Comparison of ENCODE assay signal across 8 mouse cellular contexts in the genomic region with DNA sequence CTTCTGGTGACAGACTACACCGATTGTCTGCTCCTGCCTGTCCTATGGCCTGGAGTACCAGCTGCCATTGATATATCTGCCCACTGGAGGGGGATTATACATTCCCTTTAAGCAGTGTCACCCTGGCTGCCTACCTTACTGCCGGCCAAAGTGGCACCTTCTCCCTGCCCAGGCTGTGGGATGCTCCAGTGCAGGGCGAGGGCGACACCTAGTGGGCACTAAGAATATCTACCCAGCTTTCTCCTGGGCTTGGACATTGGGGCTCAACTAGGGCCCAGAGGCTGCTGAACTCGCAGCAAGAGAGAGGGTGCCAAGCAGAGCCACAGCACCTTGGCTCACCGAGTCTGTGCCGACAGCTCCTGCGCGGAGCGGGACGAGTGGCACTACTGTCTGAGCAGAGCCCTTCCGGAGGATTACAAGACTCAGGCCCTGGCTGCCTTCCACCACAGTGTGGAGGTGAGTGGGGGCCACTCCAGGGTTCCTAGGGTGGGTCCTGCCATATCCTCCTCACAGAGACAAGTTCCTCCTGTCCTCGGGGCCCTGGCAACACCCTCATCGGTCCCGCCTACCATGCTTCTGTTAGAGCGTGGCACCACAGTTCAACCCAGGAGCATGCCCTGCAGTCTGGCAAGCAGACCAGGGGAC. TPM values are rescaled to one million over a fixed set of nuclear protein-coding genes. Genes with fewer than 3 reads are reported as not detected.
DNase-seq lines count a peak whose midpoint lies in the region; ATAC-seq and TF ChIP-seq lines count a peak whose summit lies in the region.

No protein-coding gene starts in this region.

- ATAC-seq in heart, embryonic 12.5 days (ENCODE audit: insufficient number of reproducible peaks, low FRiP score): peak; percentile 56; the same call in 1 of the 2 replicates
- ATAC-seq in kidney, postnatal 0 days (replicated peaks; ENCODE audit: low FRiP score, low read depth): peak; percentile 67
- ATAC-seq in liver, embryonic 14.5 days (ENCODE audit: insufficient read depth): peak; percentile 65; the same call in 1 of the 2 replicates
- peak; percentile 82 for ATAC-seq in neural tube, embryonic 11.5 days (ENCODE audit: insufficient read depth, low FRiP score, low TSS enrichment)
- ATAC-seq in stomach, embryonic 15.5 days (ENCODE audit: insufficient read depth, low FRiP score, low read depth): peak; percentile 47; the same call in 1 of the 2 replicates

- TF ChIP-seq CTCF in bone marrow macrophage, adult 2 months (IDR thresholded peaks at IDR 0.05; ENCODE audit: low read depth, low read length): peak; percentile 77
- peak; percentile 97 for TF ChIP-seq CTCF in embryonic fibroblast, embryonic 13.5 days (IDR thresholded peaks at IDR 0.05; ENCODE audit: borderline replicate concordance, insufficient read depth, low read length)
- TF ChIP-seq CTCF in kidney, postnatal 0 days (IDR thresholded peaks at IDR 0.05; ENCODE audit: low read depth): peak; percentile 98
- peak; percentile 99 for TF ChIP-seq CTCF in liver, embryonic 14.5 days (IDR thresholded peaks at IDR 0.05; ENCODE audit: low read depth)

- TF ChIP-seq EP300 in liver, embryonic 14.5 days (IDR thresholded peaks at IDR 0.05; ENCODE audit: low read depth): no peak

- H3K4me1 ChIP-seq in bone marrow macrophage, adult 2 months (ENCODE audit: control insufficient read depth, insufficient read depth, low read length): peaks cover 7% of the 10 kb centered on the region
- H3K4me1 ChIP-seq in embryonic fibroblast, embryonic 13.5 days (ENCODE audit: control insufficient read depth, insufficient read depth, low read length): no peaks in the 10 kb centered on the region
- peaks cover 10% of the 10 kb centered on the region; the same call in 1 of the 2 replicates for H3K4me1 ChIP-seq in heart, embryonic 12.5 days (replicated peaks)
- H3K4me1 ChIP-seq in kidney, postnatal 0 days (replicated peaks; ENCODE audit: insufficient read depth, low read length): no peaks in the 10 kb centered on the region
- H3K4me1 ChIP-seq in liver, embryonic 14.5 days (replicated peaks; ENCODE audit: control insufficient read depth in 2 of 2, insufficient read depth in 2 of 2, low read length in 1 of 2): no peaks in the 10 kb centered on the region
- H3K4me1 ChIP-seq in neural tube, embryonic 11.5 days (ENCODE audit: control insufficient read depth, insufficient read depth, low read length): no peaks in the 10 kb centered on the region
- no peaks in the 10 kb centered on the region for H3K4me1 ChIP-seq in stomach, embryonic 15.5 days

- no peaks in the 10 kb centered on the region for H3K9me3 ChIP-seq in heart, embryonic 12.5 days (replicated peaks)
- H3K9me3 ChIP-seq in kidney, postnatal 0 days (replicated peaks; ENCODE audit: low read length): no peaks in the 10 kb centered on the region
- H3K9me3 ChIP-seq in liver, embryonic 14.5 days (ENCODE audit: control insufficient read depth, low read length): no peaks in the 10 kb centered on the region
- no peaks in the 10 kb centered on the region for H3K9me3 ChIP-seq in neural tube, embryonic 11.5 days (ENCODE audit: control insufficient read depth, low read length)
- no peaks in the 10 kb centered on the region for H3K9me3 ChIP-seq in stomach, embryonic 15.5 days

- no peak for TF ChIP-seq POLR2A in bone marrow macrophage, adult 2 months (IDR thresholded peaks at IDR 0.05; ENCODE audit: borderline replicate concordance, low read depth, low read length)
- no peak for TF ChIP-seq POLR2A in embryonic fibroblast, embryonic 13.5 days (IDR thresholded peaks at IDR 0.05; ENCODE audit: low read depth, low read length)

- peak; percentile 85 for DNase-seq in CD4-positive, CD25-positive, alpha-beta regulatory T cell, adult 2 months (ENCODE audit: low read depth, low spot score)
- DNase-seq in kidney, postnatal 0 days (ENCODE audit: low spot score): peak; percentile 88
- DNase-seq in liver, embryonic 14.5 days (ENCODE audit: low read depth in 3 of 3, low spot score in 3 of 3): peak; percentile 24 to 37 (median 34)
- peak; percentile 80 for DNase-seq in neural tube, embryonic 11.5 days (ENCODE audit: low spot score)

- peaks cover 11% of the 10 kb centered on the region; the same call in 1 of the 2 replicates for H3K36me3 ChIP-seq in heart, embryonic 12.5 days
- H3K36me3 ChIP-seq in kidney, postnatal 0 days (ENCODE audit: insufficient read depth, low read length): 0 out of 2 replicates have a peak, but pooled peaks cover 4% of the 10 kb centered on the region
- no peaks in the 10 kb centered on the region for H3K36me3 ChIP-seq in liver, embryonic 14.5 days (replicated peaks; ENCODE audit: control insufficient read depth, insufficient read depth, low read depth)
- H3K36me3 ChIP-seq in neural tube, embryonic 11.5 days (ENCODE audit: control insufficient read depth, insufficient read depth, low read length): no peaks in the 10 kb centered on the region
- H3K36me3 ChIP-seq in stomach, embryonic 15.5 days: no peaks in the 10 kb centered on the region

- 36% methylated on average over 16 of the region's 16 CpGs for WGBS in heart, embryonic 12.5 days
- WGBS in kidney, postnatal 0 days: 31% methylated on average over 16 of the region's 16 CpGs
- WGBS in liver, embryonic 14.5 days (ENCODE audit: insufficient replicate concordance): 40% methylated on average over 16 of the region's 16 CpGs
- WGBS in neural tube, embryonic 11.5 days: 41% methylated on average over 16 of the region's 16 CpGs
- WGBS in stomach, embryonic 15.5 days: 36% methylated on average over 16 of the region's 16 CpGs

- H3K27me3 ChIP-seq in heart, embryonic 12.5 days (replicated peaks): peaks cover 18% of the 10 kb centered on the region
- no peaks in the 10 kb centered on the region for H3K27me3 ChIP-seq in kidney, postnatal 0 days (ENCODE audit: insufficient read depth, low read length)
- H3K27me3 ChIP-seq in liver, embryonic 14.5 days (ENCODE audit: control insufficient read depth, insufficient read depth, low read length): no peaks in the 10 kb centered on the region
- H3K27me3 ChIP-seq in neural tube, embryonic 11.5 days (ENCODE audit: control insufficient read depth, insufficient read depth, low read length): no peaks in the 10 kb centered on the region
- no peaks in the 10 kb centered on the region for H3K27me3 ChIP-seq in stomach, embryonic 15.5 days (replicated peaks)

- H3K9ac ChIP-seq in heart, embryonic 12.5 days: no peak overlapping the region
- no peak overlapping the region for H3K9ac ChIP-seq in kidney, postnatal 0 days (ENCODE audit: low read depth, low read length)
- H3K9ac ChIP-seq in liver, embryonic 14.5 days (replicated peaks): no peak overlapping the region
- H3K9ac ChIP-seq in neural tube, embryonic 11.5 days (ENCODE audit: low read length): no peak overlapping the region
- no peak overlapping the region for H3K9ac ChIP-seq in stomach, embryonic 15.5 days

- no peak overlapping the region for H3K4me2 ChIP-seq in heart, embryonic 12.5 days
- no peak overlapping the region for H3K4me2 ChIP-seq in kidney, postnatal 0 days (ENCODE audit: low read length)
- H3K4me2 ChIP-seq in liver, embryonic 14.5 days (ENCODE audit: low read depth): no peak overlapping the region
- H3K4me2 ChIP-seq in neural tube, embryonic 11.5 days (ENCODE audit: low read depth): no peak overlapping the region
- H3K4me2 ChIP-seq in stomach, embryonic 15.5 days: no peak overlapping the region

- no peak overlapping the region for H3K27ac ChIP-seq in bone marrow macrophage, adult 2 months (ENCODE audit: insufficient read depth, low read depth, low read length)
- H3K27ac ChIP-seq in embryonic fibroblast, embryonic 13.5 days (ENCODE audit: insufficient read depth, low read length): no peak overlapping the region
- no peak overlapping the region for H3K27ac ChIP-seq in heart, embryonic 12.5 days (ENCODE audit: poor library complexity, severe bottlenecking)
- H3K27ac ChIP-seq in kidney, postnatal 0 days: no peak overlapping the region
- H3K27ac ChIP-seq in liver, embryonic 14.5 days: no peak overlapping the region
- H3K27ac ChIP-seq in neural tube, embryonic 11.5 days (ENCODE audit: low read depth, low read length): no peak overlapping the region
- no peak overlapping the region for H3K27ac ChIP-seq in stomach, embryonic 15.5 days

- no peak overlapping the region for H3K4me3 ChIP-seq in bone marrow macrophage, adult 2 months (ENCODE audit: insufficient read depth, low read length)
- no peak overlapping the region for H3K4me3 ChIP-seq in embryonic fibroblast, embryonic 13.5 days (ENCODE audit: insufficient read depth, low read length)
- no peak overlapping the region for H3K4me3 ChIP-seq in heart, embryonic 12.5 days
- H3K4me3 ChIP-seq in kidney, postnatal 0 days (replicated peaks; ENCODE audit: low read depth, low read length): no peak overlapping the region
- no peak overlapping the region for H3K4me3 ChIP-seq in liver, embryonic 14.5 days (ENCODE audit: insufficient read depth in 1 of 2, low read depth in 2 of 2, low read length in 2 of 2)
- H3K4me3 ChIP-seq in neural tube, embryonic 11.5 days (ENCODE audit: low read depth, low read length): no peak overlapping the region
- H3K4me3 ChIP-seq in stomach, embryonic 15.5 days (replicated peaks): no peak overlapping the region

RNA-seq across cellular contexts. Expression of a gene that starts 23.9 kb away (rescaled TPM):
- polyA plus RNA-seq in bone marrow macrophage, adult 2 months (2012; ENCODE audit: insufficient read depth, insufficient read length, missing spikeins): 26.2 and 28.2 TPM in 2 replicates
- polyA plus RNA-seq in embryonic fibroblast, embryonic 13.5 days (2011; ENCODE audit: insufficient read length, low read depth, missing spikeins): 34.5 and 45.1 TPM in 2 replicates
- polyA plus RNA-seq in heart, embryonic 12.5 days (2016; fragmentation: Nextera tagmentation; extraction: Ambion mirVana): 18.5 and 21.3 TPM in 2 replicates
- polyA plus RNA-seq in kidney, postnatal 0 days (2015; fragmentation: Nextera tagmentation; extraction: Ambion mirVana): 13.9 and 14.1 TPM in 2 replicates
- polyA plus RNA-seq in liver, embryonic 14.5 days (2012; rRNA removed): 5.0 and 5.9 TPM in 2 replicates
- 3.9 and 6.1 TPM in 2 replicates for polyA plus RNA-seq in liver, embryonic 14.5 days (2014; fragmentation: Nextera tagmentation; extraction: Ambion mirVana)
- polyA plus RNA-seq in neural tube, embryonic 11.5 days (2014; fragmentation: Nextera tagmentation; extraction: Ambion mirVana): 22.3 and 24.2 TPM in 2 replicates
- 21.8 and 24.2 TPM in 2 replicates for polyA plus RNA-seq in stomach, embryonic 15.5 days (2015; fragmentation: Nextera tagmentation; extraction: Ambion mirVana)

Comparison
In these comparisons a context has a peak if more than half of its experiments do, and no peak if none do; other contexts are left out.
1. DNase-seq: peak in every context shown above with its lines; median percentile 88 in kidney, postnatal 0 days; 85 in CD4-positive, CD25-positive, alpha-beta regulatory T cell, adult 2 months; 80 in neural tube, embryonic 11.5 days; 34 in liver, embryonic 14.5 days.